Mouse (Mus musculus): ENCODE measurements around the gene Gstm4.
"Not testable (repeated sequence)": the region's sequence is repeated elsewhere in the genome, so short reads cannot be mapped to it uniquely, and the experiment has no call there.

Gstm4 gene

GRCm38 (mm10) chr3:108014974-108015346 is 29.7 kb downstream of the Gstm4 start:
- no peak for DNase-seq

DNA sequence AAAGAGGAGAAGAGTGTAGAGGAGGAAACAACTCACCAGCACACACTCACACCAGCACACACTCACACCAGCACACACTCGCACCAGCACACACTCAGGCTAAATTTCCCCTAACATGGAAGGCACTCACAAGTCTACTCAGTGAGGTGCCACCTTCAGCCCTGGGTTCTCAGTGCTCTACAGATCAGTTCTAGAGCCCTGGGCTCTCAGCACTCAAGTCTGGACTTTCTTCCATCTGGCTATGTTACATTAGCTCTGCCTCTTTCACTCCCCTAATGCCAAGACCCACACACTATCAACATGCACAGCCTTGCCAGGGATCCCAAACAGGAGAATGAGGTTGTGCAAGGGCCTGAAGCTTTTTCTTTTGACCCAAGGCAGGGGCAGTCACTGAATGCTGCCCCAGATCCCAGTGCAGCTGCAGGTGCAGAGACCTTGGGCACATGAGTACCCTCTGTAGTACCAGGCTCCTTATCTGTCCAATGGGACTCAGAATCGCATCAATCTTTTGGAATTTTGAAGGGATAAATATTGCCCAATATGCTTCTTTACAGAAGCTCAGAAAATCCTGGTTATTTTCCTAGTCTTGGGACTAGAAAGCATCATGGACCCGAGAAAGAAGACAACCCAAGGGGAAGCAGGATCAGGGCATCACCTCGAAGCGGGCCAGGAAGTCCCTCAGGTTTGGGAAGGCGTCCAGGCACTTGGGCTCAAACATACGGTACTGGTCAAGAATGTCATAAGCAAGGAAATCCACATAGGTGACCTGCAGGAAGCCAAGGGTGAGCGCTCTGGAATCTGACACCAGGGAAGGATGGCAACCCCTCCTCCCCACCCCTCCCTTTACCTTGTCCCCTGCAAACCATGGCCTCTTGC is 30.4 kb downstream of the Gstm4 start:
- no peak for DNase-seq

GRCm38 (mm10) chr3:108013331-108013871 is 31.3 kb downstream of the Gstm4 start:
- no peak for DNase-seq

DNA sequence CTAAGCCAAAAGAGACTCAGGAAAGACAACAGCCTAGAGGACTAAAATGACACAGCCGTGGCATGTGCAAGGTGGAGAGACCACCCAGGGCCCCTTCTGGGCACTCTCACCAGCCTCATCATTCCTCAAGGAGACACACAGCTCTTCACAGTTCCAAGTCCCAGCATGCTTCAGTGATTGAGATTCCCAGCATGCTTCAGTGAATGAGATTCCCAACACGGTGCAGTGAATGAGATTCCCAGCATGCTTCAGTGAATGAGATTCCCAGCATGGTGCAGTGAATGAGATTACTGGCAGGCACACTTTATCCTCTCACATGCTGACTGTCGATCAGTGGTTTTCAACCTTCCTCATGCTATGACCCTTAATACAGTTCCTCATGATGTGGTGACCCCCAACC is 33.1 kb downstream of the Gstm4 start:
- DNase-seq = no peak

GRCm38 (mm10) chr3:108010286-108010685 is 34.4 kb downstream of the Gstm4 start:
- DNase-seq = no peak

DNA sequence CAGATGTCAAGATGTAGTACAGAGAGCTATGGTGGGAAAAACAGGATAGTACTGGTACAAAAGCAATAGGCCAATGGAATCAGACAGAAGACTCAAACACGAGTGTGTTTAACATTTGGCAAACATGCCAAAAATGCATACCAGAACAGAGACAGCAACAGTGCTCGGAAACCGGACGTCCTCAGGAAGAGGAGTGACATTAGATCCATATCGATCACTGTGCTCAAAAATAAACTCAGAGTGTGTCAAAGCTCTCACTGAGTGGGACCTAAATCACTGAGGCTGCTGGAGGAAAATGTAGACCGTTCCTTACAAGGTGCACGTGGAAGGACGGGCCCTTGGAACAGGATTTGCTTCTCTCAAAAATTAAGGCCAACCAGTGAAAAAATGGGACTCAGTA is 42.7 kb downstream of the Gstm4 start:
- no peak for DNase-seq

- no peak for DNase-seq
These were observed 45.2 kb downstream of the Gstm4 start for GRCm38 (mm10) chr3:107999491-107999890.

- no peak for DNase-seq
These were observed 46.1 kb downstream of the Gstm4 start for GRCm38 (mm10) chr3:107998591-107998990.

GRCm38 (mm10) chr3:107996576-107996975 is 48.1 kb downstream of the Gstm4 start:
- no peak for DNase-seq

- not testable (repeated sequence) for DNase-seq
These were observed 48.7 kb downstream of the Gstm4 start for GRCm38 (mm10) chr3:107995974-107996373.
